Mouse (Mus musculus): ENCODE data around the gene Gng12.
"Not testable (repeated sequence)": the region's sequence is repeated elsewhere in the genome, so short reads cannot be mapped to it uniquely, and the experiment has no call there.

Gene Gng12

GRCm38 (mm10) chr6:66992232-66992631 lies 96.0 kb downstream of the Gng12 start:
- DNase-seq (ENCODE audit: low spot score), result no peak

- DNase-seq (ENCODE audit: low spot score), result no peak
Observed at GRCm38 (mm10) chr6:66992786-66993185, 96.6 kb downstream of the Gng12 start.

GRCm38 (mm10) chr6:66994981-66995380 lies 98.8 kb downstream of the Gng12 start:
- DNase-seq (ENCODE audit: low spot score), result no peak

GRCm38 (mm10) chr6:66995825-66996224 lies 99.6 kb downstream of the Gng12 start:
- DNase-seq (ENCODE audit: low spot score), result no peak

GRCm38 (mm10) chr6:66996257-66996656 lies 100.1 kb downstream of the Gng12 start:
- no peak for DNase-seq (ENCODE audit: low spot score)

GRCm38 (mm10) chr6:66998645-66999044 lies 102.4 kb downstream of the Gng12 start:
- DNase-seq (ENCODE audit: low spot score), result no peak

GRCm38 (mm10) chr6:66999800-67000199 lies 103.6 kb downstream of the Gng12 start:
- DNase-seq (ENCODE audit: low spot score), result no peak

GRCm38 (mm10) chr6:67009888-67010287 lies 113.7 kb downstream of the Gng12 start:
- DNase-seq (ENCODE audit: low spot score), result no peak

GRCm38 (mm10) chr6:67010370-67011216 lies 114.4 kb downstream of the Gng12 start:
- no peak for DNase-seq (ENCODE audit: low spot score)

- DNase-seq (ENCODE audit: low spot score), result no peak
Observed at GRCm38 (mm10) chr6:67011217-67011518, 115.0 kb downstream of the Gng12 start.

- no peak for DNase-seq (ENCODE audit: low spot score)
Observed at GRCm38 (mm10) chr6:67013293-67013948, 117.2 kb downstream of the Gng12 start.

- DNase-seq (ENCODE audit: low spot score), result no peak
Observed at GRCm38 (mm10) chr6:67013949-67014678, 117.9 kb downstream of the Gng12 start.

- no peak for DNase-seq (ENCODE audit: low spot score)
Observed at GRCm38 (mm10) chr6:67014679-67015075, 118.5 kb downstream of the Gng12 start.

- DNase-seq (ENCODE audit: low spot score), result no peak
Observed at GRCm38 (mm10) chr6:67015739-67016519, 119.7 kb downstream of the Gng12 start.

GRCm38 (mm10) chr6:67016520-67017111 lies 120.4 kb downstream of the Gng12 start:
- no peak for DNase-seq (ENCODE audit: low spot score)

- DNase-seq (ENCODE audit: low spot score), result no peak
Observed at GRCm38 (mm10) chr6:67018365-67018764, 122.2 kb downstream of the Gng12 start.

GRCm38 (mm10) chr6:67019001-67019400 lies 122.8 kb downstream of the Gng12 start:
- not testable (repeated sequence) for DNase-seq (ENCODE audit: low spot score)

- no peak for DNase-seq (ENCODE audit: low spot score)
Observed at GRCm38 (mm10) chr6:67021308-67021707, 125.1 kb downstream of the Gng12 start.

GRCm38 (mm10) chr6:67023729-67024128 lies 127.5 kb downstream of the Gng12 start:
- no peak for DNase-seq (ENCODE audit: low spot score)

- DNase-seq (ENCODE audit: low spot score), result no peak
Observed at GRCm38 (mm10) chr6:67026661-67027060, 130.5 kb downstream of the Gng12 start.

GRCm38 (mm10) chr6:67027438-67028142 lies 131.4 kb downstream of the Gng12 start:
- no peak for DNase-seq (ENCODE audit: low spot score)
